Mouse (Mus musculus) heart, postnatal 25 days (tissue): Measurements from ENCODE around the gene Gm38100. TPM values are rescaled to one million over a fixed set of nuclear protein-coding genes. Genes with fewer than 3 reads are reported as not detected.

ENCODE experiments used
- DNase-seq: peaks from one replicate; pipeline ENCODE4 v3.0.0; 2022; ENCODE audit warnings: low spot score
- intact Hi-C: fragments of 180-260 bp; cut with DNase I; formaldehyde crosslinking; loops from one replicate; pipeline ENCODE4 v1.15.1; 2025
- total RNA-seq, 2 experiments: library from RNA; stranded (reverse); gene quantifications; 2 replicates each; pipeline ENCODE4 v1.2.3; 2021

The Gm38100 gene
- total RNA-seq, 2 experiments from 2014 or later, result not detected

DNA sequence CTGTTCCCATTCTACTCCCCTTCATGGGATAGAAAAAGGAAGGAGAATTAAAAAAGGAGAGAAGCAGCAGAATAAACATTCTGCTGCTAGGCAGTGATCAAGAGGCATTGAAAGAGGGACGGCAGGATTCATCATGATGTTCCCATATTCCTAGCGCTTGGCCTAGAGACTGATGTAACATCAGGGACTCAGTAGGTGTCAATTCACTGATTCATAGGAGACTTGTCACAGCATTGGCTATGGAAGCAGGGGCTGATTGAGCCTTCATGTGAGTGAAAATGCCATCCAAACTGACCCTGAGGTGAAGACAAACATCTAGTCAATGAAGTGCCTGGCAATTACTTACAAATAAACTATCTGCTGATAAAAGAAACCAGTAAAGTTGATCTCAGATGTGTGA is 30.7 kb downstream of the Gm38100 start:
- DNase-seq, result no peak
- intact Hi-C loops, result no loop called here

DNA sequence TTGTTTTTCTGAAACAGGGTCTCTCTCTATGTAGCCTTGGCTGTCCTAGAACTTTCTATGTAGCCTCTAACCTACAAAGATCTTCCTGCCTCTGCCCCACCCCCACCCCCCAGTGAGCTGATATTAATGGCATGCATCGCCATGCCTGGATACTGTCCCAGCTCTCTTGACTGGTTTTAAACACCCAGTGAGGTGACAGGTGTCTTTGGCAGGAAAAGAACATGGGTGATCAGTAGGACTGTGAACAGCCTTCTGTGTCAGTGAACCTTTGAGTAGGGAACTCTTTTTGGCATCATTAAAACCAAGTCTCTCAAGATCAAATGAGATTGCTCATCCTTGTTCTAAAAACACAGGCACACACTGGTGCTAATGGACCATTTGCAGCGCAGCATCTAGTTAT is 41.7 kb downstream of the Gm38100 start:
- no peak for DNase-seq
- intact Hi-C loops, result no loop called here

DNA sequence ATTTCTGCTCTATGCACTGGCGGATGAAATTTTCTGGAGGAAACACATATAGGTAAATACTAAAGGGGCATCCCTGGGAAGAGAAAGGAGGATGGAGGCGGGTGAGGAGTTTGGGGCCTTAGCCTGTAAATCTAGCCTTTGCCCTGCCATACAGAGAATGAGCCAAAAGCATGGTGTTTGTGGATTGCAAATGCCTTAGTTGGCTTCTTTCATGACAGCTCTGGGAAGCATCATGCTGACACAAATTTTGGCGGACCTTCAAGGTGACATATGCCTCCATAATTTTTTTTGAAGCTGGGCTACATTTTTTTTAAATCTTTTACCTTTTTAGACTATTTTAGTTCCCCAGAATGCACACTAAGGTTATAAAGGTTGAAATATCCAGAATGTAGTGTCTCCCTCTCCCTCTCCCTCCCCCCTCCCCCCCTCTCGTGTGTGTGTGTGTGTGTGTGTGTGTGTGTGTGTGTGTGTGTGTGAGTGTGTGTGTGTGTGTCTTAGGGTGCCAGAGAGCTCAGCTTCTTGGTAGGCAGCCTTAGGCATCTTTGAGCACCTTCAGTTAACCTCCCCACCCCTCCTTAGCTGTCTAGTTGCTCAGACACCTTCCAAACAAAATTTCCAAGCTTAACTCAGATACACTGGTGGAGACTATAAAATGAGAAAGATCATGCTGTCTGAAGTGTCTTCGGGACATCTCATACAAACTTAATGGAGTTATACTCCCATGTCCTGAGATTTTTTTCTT is 47.0 kb downstream of the Gm38100 start:
- intact Hi-C loops, result no loop called here
- DNase-seq, result no peak

GRCm38 (mm10) chr1:175970710-175971109 is 50.6 kb downstream of the Gm38100 start:
- intact Hi-C loops, result no loop called here
- no peak for DNase-seq

Other genes starting within 250 kb of the Gm38100 start
- gene Opn3, start 227.6 kb upstream of the Gm38100 start, total RNA-seq, result 1 to 10 TPM; 8.5 to 8.9 TPM
- gene Chml, start 227.4 kb upstream of the Gm38100 start, total RNA-seq, result 10 to 100 TPM; 10.9 to 13.6 TPM
- gene Wdr64, start 221.7 kb upstream of the Gm38100 start, total RNA-seq, result not detected
- under 1 TPM; 0.18 to 0.22 TPM for gene Exo1, start 39.7 kb upstream of the Gm38100 start, total RNA-seq
- gene Rbm8a2, start 58.8 kb downstream of the Gm38100 start, total RNA-seq, result not detected